Mouse (Mus musculus): ENCODE measurements around the gene 1700018F24Rik. TPM values are rescaled to one million over a fixed set of nuclear protein-coding genes. Genes with fewer than 3 reads are reported as not detected.
A peak's percentile ranks its signal among the peaks of the same experiment; 100 is the strongest.
"Not testable (repeated sequence)": the region's sequence is repeated elsewhere in the genome, so short reads cannot be mapped to it uniquely, and the experiment has no call there.

The 1700018F24Rik gene
- polyA plus RNA-seq (2016; fragmentation: Nextera tagmentation; extraction: Ambion mirVana), result not detected in 2 replicates

GRCm38 (mm10) chr5:145042690-145043089, at the start of gene 1700018F24Rik:
TSS of gene 1700018F24Rik (plus strand) at chr5:145042990.
- DNase-seq (ENCODE audit: low spot score); H3K4me3 ChIP-seq; H3K36me3 ChIP-seq; H3K9me3 ChIP-seq (replicated peaks); H3K4me1 ChIP-seq; H3K27me3 ChIP-seq (ENCODE audit: low read depth, poor library complexity, severe bottlenecking); H3K27ac ChIP-seq (replicated peaks): not testable (repeated sequence)
- WGBS, result 83% methylated on average over 3 of the region's 3 CpGs

GRCm38 (mm10) chr5:144998491-144998890, 44.3 kb upstream of the 1700018F24Rik start:
- Histone ChIP-seq H3K9me3 (replicated peaks) (no peaks in the 10 kb centered on the region), H3K36me3 (no peaks in the 10 kb centered on the region), H3K4me1 (no peaks in the 10 kb centered on the region), H3K27me3 (ENCODE audit: low read depth, poor library complexity, severe bottlenecking) (no peaks in the 10 kb centered on the region), H3K27ac (replicated peaks) (no peak overlapping the region), H3K4me3 (no peak overlapping the region)
- WGBS, result 46% methylated on average over 2 of the region's 2 CpGs
- DNase-seq (ENCODE audit: low spot score), result no peak

- no peaks in the 10 kb centered on the region for H3K9me3 ChIP-seq (replicated peaks)
- no peak overlapping the region for H3K27ac ChIP-seq (replicated peaks)
- H3K27me3 ChIP-seq (ENCODE audit: low read depth, poor library complexity, severe bottlenecking), result no peaks in the 10 kb centered on the region
- H3K36me3 ChIP-seq, result no peaks in the 10 kb centered on the region
- no peak overlapping the region for H3K4me3 ChIP-seq
- DNase-seq (ENCODE audit: low spot score), result no peak
- 78% methylated on average over 3 of the region's 3 CpGs for WGBS
- H3K4me1 ChIP-seq, result no peaks in the 10 kb centered on the region
Observed at GRCm38 (mm10) chr5:145003362-145003761, 39.4 kb upstream of the 1700018F24Rik start.

- no peak for DNase-seq (ENCODE audit: low spot score)
- Histone ChIP-seq H3K36me3 (no peaks in the 10 kb centered on the region), H3K9me3 (replicated peaks) (no peaks in the 10 kb centered on the region), H3K4me1 (no peaks in the 10 kb centered on the region), H3K4me3 (no peak overlapping the region), H3K27me3 (ENCODE audit: low read depth, poor library complexity, severe bottlenecking) (no peaks in the 10 kb centered on the region), H3K27ac (replicated peaks) (no peak overlapping the region)
- 87% methylated on average over 9 of the region's 9 CpGs for WGBS
Observed at GRCm38 (mm10) chr5:145004495-145004894, 38.3 kb upstream of the 1700018F24Rik start.

DNA sequence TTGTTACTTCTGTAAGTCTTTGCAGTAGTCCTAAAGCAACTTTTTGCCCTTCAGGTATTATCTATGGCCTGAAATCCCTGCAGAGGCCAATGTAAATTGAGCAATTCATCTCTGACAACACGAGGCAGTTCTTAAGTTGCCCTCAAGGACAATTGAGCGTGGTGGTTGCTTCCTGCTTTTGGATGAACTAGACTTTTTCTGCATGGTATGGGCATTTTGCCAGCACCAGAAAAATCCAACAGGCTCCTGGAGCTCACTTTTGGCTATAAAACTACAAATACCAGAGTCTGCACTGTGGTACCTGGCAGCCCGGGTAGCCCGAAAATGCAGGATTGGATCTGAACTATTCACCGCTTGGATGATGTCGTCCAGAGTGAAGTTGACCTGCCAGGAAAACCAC, 37.2 kb upstream of the 1700018F24Rik start:
- Histone ChIP-seq H3K9me3 (replicated peaks) (no peaks in the 10 kb centered on the region), H3K4me3 (no peak overlapping the region), H3K4me1 (no peaks in the 10 kb centered on the region), H3K27ac (replicated peaks) (no peak overlapping the region), H3K36me3 (no peaks in the 10 kb centered on the region), H3K27me3 (ENCODE audit: low read depth, poor library complexity, severe bottlenecking) (no peaks in the 10 kb centered on the region)
- 90% methylated on average over 6 of the region's 6 CpGs for WGBS
- no peak for DNase-seq (ENCODE audit: low spot score)

DNA sequence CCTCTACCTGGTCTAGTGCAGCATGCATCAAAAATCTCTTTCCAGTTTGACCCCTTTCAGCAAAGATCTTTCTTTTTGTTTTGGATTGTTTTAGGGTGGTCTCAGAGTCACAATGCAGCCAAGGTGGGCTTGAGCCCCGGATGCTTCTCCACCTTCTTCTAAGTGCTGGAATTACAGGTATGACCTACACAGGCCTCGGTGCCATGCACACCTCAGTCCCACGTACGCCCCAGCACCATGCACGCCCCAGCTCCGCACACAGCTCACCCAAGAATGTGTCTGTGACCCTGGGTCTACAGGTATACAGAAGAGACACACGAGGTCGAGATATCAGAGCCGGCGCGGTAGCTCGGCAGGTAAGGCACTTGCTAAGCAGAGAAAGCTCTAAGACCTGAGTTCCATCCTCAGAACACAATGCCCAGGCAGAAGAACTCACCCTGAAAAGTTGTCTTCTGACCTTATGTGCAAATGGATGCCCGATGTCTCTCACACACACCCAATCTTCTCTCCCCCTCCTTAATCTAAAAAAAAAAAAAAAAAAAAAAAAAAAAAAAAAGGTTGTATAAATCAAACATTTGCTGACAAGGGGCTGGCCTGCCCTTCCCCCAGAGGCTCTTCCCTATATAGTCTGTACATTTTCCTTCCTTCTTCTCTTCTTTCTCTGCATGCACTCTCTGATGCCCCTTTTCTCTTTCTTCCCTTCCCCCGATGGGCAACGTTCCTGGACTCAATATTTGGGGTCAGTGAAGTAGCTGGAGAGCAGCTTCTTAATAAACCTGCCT, 33.7 kb upstream of the 1700018F24Rik start:
- Histone ChIP-seq H3K36me3 (no peaks in the 10 kb centered on the region), H3K9me3 (replicated peaks) (no peaks in the 10 kb centered on the region), H3K4me1 (no peaks in the 10 kb centered on the region), H3K27me3 (ENCODE audit: low read depth, poor library complexity, severe bottlenecking) (no peaks in the 10 kb centered on the region), H3K4me3 (no peak overlapping the region), H3K27ac (replicated peaks) (no peak overlapping the region)
- no peak for DNase-seq (ENCODE audit: low spot score)
- WGBS, result 89% methylated on average over 15 of the region's 15 CpGs

DNA sequence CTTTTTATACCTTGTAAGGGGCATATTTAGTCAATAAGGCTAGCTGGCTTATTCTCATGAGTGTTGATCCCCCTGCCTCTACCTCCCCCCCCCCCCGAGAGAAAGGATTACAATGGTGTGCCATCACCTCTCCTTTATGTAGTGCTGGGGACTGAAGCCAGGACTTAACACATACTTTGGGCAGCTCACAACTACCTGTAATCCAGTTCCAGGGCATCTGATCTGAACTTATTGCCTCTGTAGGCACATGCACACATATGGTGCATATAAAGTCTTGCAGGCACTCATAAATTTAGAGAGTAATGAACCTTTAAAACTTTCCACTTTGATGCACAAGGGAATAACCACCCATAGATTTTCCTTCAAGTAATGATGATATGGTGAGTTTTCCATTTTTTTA, 28.5 kb upstream of the 1700018F24Rik start:
- WGBS, result 86% methylated on average over 1 of the region's 1 CpGs
- no peaks in the 10 kb centered on the region for H3K36me3 ChIP-seq
- H3K9me3 ChIP-seq (replicated peaks), result no peaks in the 10 kb centered on the region
- H3K27me3 ChIP-seq (ENCODE audit: low read depth, poor library complexity, severe bottlenecking), result no peaks in the 10 kb centered on the region
- H3K4me3 ChIP-seq, result no peak overlapping the region
- H3K4me1 ChIP-seq, result no peaks in the 10 kb centered on the region
- no peak overlapping the region for H3K27ac ChIP-seq (replicated peaks)
- no peak for DNase-seq (ENCODE audit: low spot score)

DNA sequence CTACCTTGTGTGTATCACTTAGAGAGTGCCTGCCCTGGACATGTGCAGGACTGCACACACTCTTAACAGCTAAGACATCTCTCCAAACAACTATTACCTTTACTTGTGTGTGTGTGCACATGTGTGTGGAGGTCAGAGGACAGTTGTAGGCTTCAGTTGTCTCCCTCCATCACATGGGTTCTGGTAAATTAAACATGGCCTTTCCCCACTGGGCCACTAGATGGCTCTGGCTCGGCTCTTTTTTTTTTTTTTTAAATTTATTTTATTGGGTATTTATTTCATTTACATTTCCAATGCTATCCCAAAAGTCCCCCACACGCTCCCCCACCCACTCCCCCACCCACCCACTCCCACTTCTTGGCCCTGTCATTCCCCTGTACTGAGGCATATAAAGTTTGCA, 26.0 kb upstream of the 1700018F24Rik start:
- not testable (repeated sequence) for H3K4me1 ChIP-seq; H3K27ac ChIP-seq (replicated peaks); H3K27me3 ChIP-seq (ENCODE audit: low read depth, poor library complexity, severe bottlenecking); DNase-seq (ENCODE audit: low spot score); H3K4me3 ChIP-seq; H3K36me3 ChIP-seq; H3K9me3 ChIP-seq (replicated peaks)
- 35% methylated on average over 2 of the region's 2 CpGs for WGBS

DNA sequence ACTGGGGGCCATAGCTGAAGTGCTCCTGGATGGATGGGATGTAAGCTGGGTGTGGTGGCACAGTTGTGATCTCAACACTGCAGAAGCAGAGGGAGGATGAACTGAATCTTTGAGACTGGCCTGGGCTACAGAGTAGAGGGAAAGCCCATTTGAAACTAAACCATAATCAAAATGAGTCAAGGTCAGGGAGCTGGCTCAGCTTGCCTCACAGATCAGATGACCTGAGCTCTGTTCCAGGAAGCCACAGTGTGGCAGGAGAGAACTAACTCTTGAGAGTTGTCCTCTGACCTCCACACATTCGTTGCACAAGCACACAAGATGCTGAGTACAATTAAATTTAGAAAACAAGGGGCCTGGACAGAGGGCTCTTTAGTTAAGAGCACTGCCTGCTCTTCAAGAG, 22.5 kb upstream of the 1700018F24Rik start:
- WGBS, result 38% methylated on average over 1 of the region's 1 CpGs
- H3K4me1 ChIP-seq; H3K27me3 ChIP-seq (ENCODE audit: low read depth, poor library complexity, severe bottlenecking); DNase-seq (ENCODE audit: low spot score); H3K36me3 ChIP-seq; H3K9me3 ChIP-seq (replicated peaks); H3K4me3 ChIP-seq; H3K27ac ChIP-seq (replicated peaks): not testable (repeated sequence)

DNA sequence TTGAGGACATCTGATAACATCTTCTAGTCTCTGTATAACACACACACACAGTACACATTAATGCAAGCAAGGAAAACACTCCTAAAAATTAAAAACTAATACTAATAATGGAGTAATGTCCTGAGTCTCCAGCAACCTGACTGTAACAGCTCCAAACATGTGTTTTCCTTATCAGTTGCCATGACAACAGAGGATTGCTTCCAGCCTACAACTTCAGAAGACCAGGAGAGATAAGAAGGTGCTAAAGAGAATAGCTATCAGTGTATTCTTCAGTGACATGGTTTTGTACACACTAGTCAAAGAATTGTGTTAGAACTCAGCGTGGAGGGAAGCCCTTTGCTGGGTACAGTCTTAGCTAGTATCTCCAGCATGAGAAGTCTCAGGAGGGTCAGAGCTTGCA, 22.1 kb upstream of the 1700018F24Rik start:
- H3K27me3 ChIP-seq (ENCODE audit: low read depth, poor library complexity, severe bottlenecking); H3K4me3 ChIP-seq; DNase-seq (ENCODE audit: low spot score); H3K4me1 ChIP-seq; H3K36me3 ChIP-seq; H3K27ac ChIP-seq (replicated peaks); H3K9me3 ChIP-seq (replicated peaks): not testable (repeated sequence)
- WGBS, result 82% methylated on average over 1 of the region's 1 CpGs

GRCm38 (mm10) chr5:145030476-145030875, 12.3 kb upstream of the 1700018F24Rik start:
- not testable (repeated sequence) for H3K4me1 ChIP-seq; H3K4me3 ChIP-seq; H3K36me3 ChIP-seq; DNase-seq (ENCODE audit: low spot score); H3K9me3 ChIP-seq (replicated peaks); H3K27ac ChIP-seq (replicated peaks); H3K27me3 ChIP-seq (ENCODE audit: low read depth, poor library complexity, severe bottlenecking)
- WGBS, result 95% methylated on average over 1 of the region's 1 CpGs

GRCm38 (mm10) chr5:145032391-145032790, 10.4 kb upstream of the 1700018F24Rik start, which contains the start of gene Gm4871:
TSS of gene Gm4871 (minus strand) at chr5:145032754.
- H3K27ac ChIP-seq (replicated peaks); H3K4me3 ChIP-seq; DNase-seq (ENCODE audit: low spot score); H3K4me1 ChIP-seq; H3K27me3 ChIP-seq (ENCODE audit: low read depth, poor library complexity, severe bottlenecking); H3K9me3 ChIP-seq (replicated peaks); H3K36me3 ChIP-seq: not testable (repeated sequence)
- WGBS, result 70% methylated on average over 5 of the region's 5 CpGs

DNA sequence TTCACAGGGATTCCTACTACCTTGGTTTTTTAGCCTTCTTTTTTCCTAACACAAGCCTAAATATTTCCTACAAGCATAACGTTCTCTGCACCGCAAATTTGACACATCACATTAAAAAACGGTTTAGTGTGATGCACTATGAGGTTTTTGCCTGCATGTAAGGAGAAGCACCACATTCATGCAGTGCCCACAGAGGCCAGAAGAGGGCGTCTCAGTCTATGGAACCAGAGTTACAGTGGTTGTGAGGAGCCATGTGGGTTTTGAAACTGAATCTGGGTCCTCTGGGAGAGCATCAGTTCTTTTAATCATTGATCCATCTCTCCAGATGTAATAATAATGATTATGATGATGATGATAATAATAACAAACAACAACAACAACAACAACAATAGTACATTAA, 1.2 kb upstream of the 1700018F24Rik start:
- no peaks in the 10 kb centered on the region for H3K27me3 ChIP-seq (ENCODE audit: low read depth, poor library complexity, severe bottlenecking)
- WGBS, result 44% methylated on average over 4 of the region's 4 CpGs
- DNase-seq (ENCODE audit: low spot score), result peak; percentile 19

More for the DNA sequence above, 1.2 kb upstream of the 1700018F24Rik start:
- Histone ChIP-seq H3K4me3 (no peak overlapping the region), H3K36me3 (no peaks in the 10 kb centered on the region), H3K27ac (replicated peaks) (no peak overlapping the region), H3K4me1 (no peaks in the 10 kb centered on the region), H3K9me3 (replicated peaks) (no peaks in the 10 kb centered on the region)

All from midbrain, embryonic 10.5 days (tissue).